Mouse (Mus musculus) spleen, postnatal 4 days (tissue): ENCODE measurements at regions not wholly inside any gene's neighbourhood (a gene's known extent, or its start where the extent isn't known, plus 50 kb on each side); places are given as distances from the start of the nearest gene placed in this dataset.

Source experiments
- DNase-seq, 2 experiments: peaks; one replicate each; pipeline ENCODE4 v3.0.0; 2022; ENCODE audit warnings: low spot score in 2 of 2

- no peak for DNase-seq
Measured at GRCm38 (mm10) chr12:77776011-77776546, 418.0 kb upstream of the Gm6657 start.

GRCm38 (mm10) chr12:77776755-77777154 lies 417.3 kb upstream of the Gm6657 start:
- DNase-seq = no peak

- peak; percentile 76 to 95 for DNase-seq
Measured at GRCm38 (mm10) chr12:77780885-77781698, 412.9 kb upstream of the Gm6657 start.

- DNase-seq = no peak
Measured at GRCm38 (mm10) chr12:77783909-77784308, 410.1 kb upstream of the Gm6657 start.

GRCm38 (mm10) chr12:77785647-77786046 lies 408.4 kb upstream of the Gm6657 start:
- DNase-seq = no peak

- DNase-seq = no peak
Measured at GRCm38 (mm10) chr12:77786678-77787077, 407.4 kb upstream of the Gm6657 start.

GRCm38 (mm10) chr12:77788273-77788672 lies 405.8 kb upstream of the Gm6657 start:
- no peak for DNase-seq

- DNase-seq = no peak
Measured at GRCm38 (mm10) chr12:77789427-77789826, 404.6 kb upstream of the Gm6657 start.

GRCm38 (mm10) chr12:77789871-77790270 lies 404.2 kb upstream of the Gm6657 start:
- DNase-seq = no peak

- DNase-seq = no peak
Measured at GRCm38 (mm10) chr12:77790891-77791672, 403.0 kb upstream of the Gm6657 start.

GRCm38 (mm10) chr12:77798516-77798915 lies 395.5 kb upstream of the Gm6657 start:
- no peak for DNase-seq

- no peak for DNase-seq
Measured at GRCm38 (mm10) chr12:77799134-77799770, 394.8 kb upstream of the Gm6657 start.

- peak in 1 of 2 experiments; percentile 16 for DNase-seq
Measured at GRCm38 (mm10) chr12:77807674-77808073, 386.4 kb upstream of the Gm6657 start.

GRCm38 (mm10) chr12:77811276-77811675 lies 382.8 kb upstream of the Gm6657 start:
- no peak for DNase-seq

- no peak for DNase-seq
Measured at GRCm38 (mm10) chr12:77819456-77819855, 374.6 kb upstream of the Gm6657 start.

- no peak for DNase-seq
Measured at GRCm38 (mm10) chr12:77823381-77824030, 370.5 kb upstream of the Gm6657 start.

- DNase-seq = no peak
Measured at GRCm38 (mm10) chr12:77833411-77834169, 360.5 kb upstream of the Gm6657 start.

GRCm38 (mm10) chr12:77834891-77835290 lies 359.2 kb upstream of the Gm6657 start:
- no peak for DNase-seq

GRCm38 (mm10) chr12:77836231-77836630 lies 357.8 kb upstream of the Gm6657 start:
- no peak for DNase-seq

- DNase-seq = no peak
Measured at GRCm38 (mm10) chr12:77841844-77842415, 352.1 kb upstream of the Gm6657 start.
